Mouse (Mus musculus): ENCODE measurements around the gene Tnrc6a. TPM values are rescaled to one million over a fixed set of nuclear protein-coding genes. Genes with fewer than 3 reads are reported as not detected.

The Tnrc6a gene
- total and polyA plus RNA-seq, 3 experiments: 16.3 to 62.0 (median 20.1) TPM

- no peaks in the 10 kb centered on the region for H3K27me3 ChIP-seq (replicated peaks)
- H3K36me3 ChIP-seq (replicated peaks in 1 of 2; ENCODE audit: control insufficient read depth in 1 of 2, insufficient read depth in 1 of 2, low read length in 1 of 2): no peaks in the 10 kb centered on the region
- peaks cover 3% of the 10 kb centered on the region for H3K9me3 ChIP-seq (replicated peaks; ENCODE audit: low read length)
- dilution Hi-C loops (cut with MboI; ENCODE audit: extremely low pct_ligation_motif_present, extremely low pct_unique_long_range_greater_than_20kb, low sequenced_read_pairs): no loop called here
- no peak overlapping the region for H3K27ac ChIP-seq (ENCODE audit: insufficient read depth, low read depth)
- in situ Hi-C loops (cut with MboI; ENCODE audit: low pct_ligation_motif_present, low pct_unique_long_range_greater_than_20kb, low sequenced_read_pairs): no loop called here
- no peak for DNase-seq (ENCODE audit: extremely low read depth)
- H3K4me1 ChIP-seq (ENCODE audit: control insufficient read depth in 1 of 2, insufficient read depth in 2 of 2): no peaks in the 10 kb centered on the region
- no peak overlapping the region for H3K4me2 ChIP-seq (ENCODE audit: insufficient read depth, low read depth, poor library complexity, severe bottlenecking)
- H3K9ac ChIP-seq (ENCODE audit: insufficient read depth, low read depth): no peak overlapping the region
- no peaks in the 10 kb centered on the region for H3K79me2 ChIP-seq (replicated peaks; ENCODE audit: control insufficient read depth, extremely low read depth, insufficient read depth, poor library complexity, severe bottlenecking)
- H3K4me3 ChIP-seq (replicated peaks in 1 of 3; ENCODE audit: low read depth in 2 of 3, low read length in 2 of 3, poor library complexity in 1 of 3): no peak overlapping the region
- TF ChIP-seq TBP (conservative IDR thresholded peaks at IDR 0.05; ENCODE audit: low read depth, low read length) (no peak), GABPA (IDR thresholded peaks at IDR 0.05; ENCODE audit: insufficient replicate concordance, low read depth, low read length) (no peak), HCFC1 (IDR thresholded peaks at IDR 0.05; ENCODE audit: low read depth, low read length) (no peak)
Measured at GRCm38 (mm10) chr7:123084180-123084691, 39.4 kb upstream of the Tnrc6a start.

GRCm38 (mm10) chr7:123084708-123085107, 39.0 kb upstream of the Tnrc6a start:
- Histone ChIP-seq H3K4me1 (ENCODE audit: control insufficient read depth in 1 of 2, insufficient read depth in 2 of 2) (no peaks in the 10 kb centered on the region), H3K9ac (ENCODE audit: insufficient read depth, low read depth) (no peak overlapping the region), H3K4me3 (replicated peaks in 1 of 3; ENCODE audit: low read depth in 2 of 3, low read length in 2 of 3, poor library complexity in 1 of 3) (no peak overlapping the region), H3K4me2 (ENCODE audit: insufficient read depth, low read depth, poor library complexity, severe bottlenecking) (no peak overlapping the region), H3K27me3 (replicated peaks) (no peaks in the 10 kb centered on the region), H3K27ac (ENCODE audit: insufficient read depth, low read depth) (no peak overlapping the region), H3K79me2 (replicated peaks; ENCODE audit: control insufficient read depth, extremely low read depth, insufficient read depth, poor library complexity, severe bottlenecking) (no peaks in the 10 kb centered on the region), H3K36me3 (replicated peaks in 1 of 2; ENCODE audit: control insufficient read depth in 1 of 2, insufficient read depth in 1 of 2, low read length in 1 of 2) (no peaks in the 10 kb centered on the region), H3K9me3 (replicated peaks; ENCODE audit: low read length) (peaks cover 3% of the 10 kb centered on the region)
- dilution Hi-C loops (cut with MboI; ENCODE audit: extremely low pct_ligation_motif_present, extremely low pct_unique_long_range_greater_than_20kb, low sequenced_read_pairs): no loop called here
- DNase-seq (ENCODE audit: extremely low read depth): no peak
- no peak for TF ChIP-seq GABPA (IDR thresholded peaks at IDR 0.05; ENCODE audit: insufficient replicate concordance, low read depth, low read length)
- TF ChIP-seq IRF4 (IDR thresholded peaks at IDR 0.05; ENCODE audit: low read depth, low read length): no peak
- no peak for TF ChIP-seq MYC (IDR thresholded peaks at IDR 0.05; ENCODE audit: low read depth, low read length)
- no peak for TF ChIP-seq POLR2AphosphoS2 (IDR thresholded peaks at IDR 0.05; ENCODE audit: low read depth, low read length)
- TF ChIP-seq MAX (IDR thresholded peaks at IDR 0.05; ENCODE audit: low read length): no peak
- TF ChIP-seq SMC3 (IDR thresholded peaks at IDR 0.05; ENCODE audit: low read depth, low read length): no peak
- no peak for TF ChIP-seq RAD21 (IDR thresholded peaks at IDR 0.05; ENCODE audit: low read depth, low read length)
- TF ChIP-seq TCF12 (IDR thresholded peaks at IDR 0.05; ENCODE audit: low read depth, low read length): no peak
- TF ChIP-seq USF1 (IDR thresholded peaks at IDR 0.05; ENCODE audit: low read depth, low read length): no peak
- TF ChIP-seq ZNF384 (IDR thresholded peaks at IDR 0.05; ENCODE audit: low read depth, low read length): no peak
- in situ Hi-C loops (cut with MboI; ENCODE audit: low pct_ligation_motif_present, low pct_unique_long_range_greater_than_20kb, low sequenced_read_pairs): no loop called here

GRCm38 (mm10) chr7:123088920-123089319, 34.8 kb upstream of the Tnrc6a start:
- no peaks in the 10 kb centered on the region for H3K79me2 ChIP-seq (replicated peaks; ENCODE audit: control insufficient read depth, extremely low read depth, insufficient read depth, poor library complexity, severe bottlenecking)
- no peaks in the 10 kb centered on the region for H3K9me3 ChIP-seq (replicated peaks; ENCODE audit: low read length)
- in situ Hi-C loops (cut with MboI; ENCODE audit: low pct_ligation_motif_present, low pct_unique_long_range_greater_than_20kb, low sequenced_read_pairs) (no loop called here), dilution Hi-C loops (cut with MboI; ENCODE audit: extremely low pct_ligation_motif_present, extremely low pct_unique_long_range_greater_than_20kb, low sequenced_read_pairs) (no loop called here)
- no peak overlapping the region for H3K4me3 ChIP-seq (replicated peaks in 1 of 3; ENCODE audit: low read depth in 2 of 3, low read length in 2 of 3, poor library complexity in 1 of 3)
- H3K9ac ChIP-seq (ENCODE audit: insufficient read depth, low read depth): no peak overlapping the region
- H3K4me1 ChIP-seq (ENCODE audit: control insufficient read depth in 1 of 2, insufficient read depth in 2 of 2): no peaks in the 10 kb centered on the region
- no peaks in the 10 kb centered on the region for H3K36me3 ChIP-seq (replicated peaks in 1 of 2; ENCODE audit: control insufficient read depth in 1 of 2, insufficient read depth in 1 of 2, low read length in 1 of 2)
- TF ChIP-seq ZMIZ1 (IDR thresholded peaks at IDR 0.05; ENCODE audit: low read depth, low read length) (no peak), NELFE (IDR thresholded peaks at IDR 0.05; ENCODE audit: low read depth, low read length) (no peak), MXI1 (IDR thresholded peaks at IDR 0.05; ENCODE audit: low read depth, low read length) (no peak), MAX (IDR thresholded peaks at IDR 0.05; ENCODE audit: low read length) (no peak), RAD21 (IDR thresholded peaks at IDR 0.05; ENCODE audit: low read depth, low read length) (no peak)
- no peak for DNase-seq (ENCODE audit: extremely low read depth)
- no peak overlapping the region for H3K4me2 ChIP-seq (ENCODE audit: insufficient read depth, low read depth, poor library complexity, severe bottlenecking)
- no peaks in the 10 kb centered on the region for H3K27me3 ChIP-seq (replicated peaks)
- H3K27ac ChIP-seq (ENCODE audit: insufficient read depth, low read depth): no peak overlapping the region
